Mouse (Mus musculus): ENCODE measurements around the gene Rab5if. TPM values are rescaled to one million over a fixed set of nuclear protein-coding genes. Genes with fewer than 3 reads are reported as not detected.
"Not testable (repeated sequence)": the region's sequence is repeated elsewhere in the genome, so short reads cannot be mapped to it uniquely, and the experiment has no call there.

The Rab5if gene
- total RNA-seq, 2 experiments from 2014 or later, result 79.4 to 87.3 TPM

DNA sequence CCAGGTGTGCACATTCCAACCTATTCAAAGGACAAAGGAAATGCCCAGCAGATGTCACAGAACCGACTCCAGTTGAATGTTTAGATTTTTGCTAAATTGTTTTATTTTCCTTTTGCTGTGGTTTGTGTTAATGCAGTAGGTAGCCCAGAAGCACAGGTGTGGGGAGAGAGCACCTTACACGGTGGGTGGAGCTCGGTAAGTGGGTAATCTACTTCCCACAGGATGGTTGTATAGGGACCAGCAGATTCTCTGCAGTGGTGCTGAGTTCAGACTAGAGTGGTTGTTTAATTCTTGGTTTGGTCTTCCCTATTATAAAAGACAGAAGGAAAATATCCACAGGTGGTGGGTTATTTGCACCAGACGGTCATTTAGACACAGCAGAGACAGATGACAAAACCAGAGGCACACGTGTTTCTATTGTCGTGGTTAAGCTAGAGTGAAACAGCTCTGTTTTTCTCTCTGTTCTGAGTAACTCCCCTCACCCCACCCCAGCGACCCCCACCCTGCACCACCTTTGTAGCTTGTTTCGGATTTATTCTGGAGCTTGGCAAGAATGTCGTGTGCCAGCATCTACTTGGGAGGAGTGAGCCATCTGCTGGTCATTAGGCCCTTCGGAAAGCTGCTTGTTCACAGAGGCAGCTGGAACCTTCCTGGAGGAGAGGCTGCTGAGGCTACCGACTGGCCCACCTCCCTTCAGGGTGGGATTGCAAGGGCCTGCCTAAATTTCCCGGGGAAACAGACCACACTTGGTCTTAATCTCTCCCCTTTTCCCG lies 8.7 kb upstream of the Rab5if start:
- not testable (repeated sequence) for DNase-seq (ENCODE audit: low spot score)

DNA sequence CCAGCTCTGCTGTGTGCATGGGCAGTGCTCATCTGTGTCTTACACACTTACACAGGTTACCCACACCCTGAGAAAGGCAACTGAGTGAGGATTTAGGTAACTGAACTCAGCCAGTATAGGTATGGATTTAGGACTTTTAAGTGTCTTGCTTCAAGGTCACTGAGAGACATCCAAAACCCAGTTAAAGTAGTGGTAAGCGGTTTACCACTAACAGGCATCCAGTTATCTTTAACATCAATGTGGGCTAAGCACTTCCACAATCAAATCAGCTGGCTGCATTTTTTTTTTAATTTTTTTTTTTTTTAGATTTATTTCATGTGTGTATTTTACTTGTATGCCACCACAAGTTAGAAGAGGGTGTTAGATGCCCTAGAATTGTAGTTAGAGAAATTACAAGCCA lies 6.6 kb upstream of the Rab5if start:
- DNase-seq (ENCODE audit: low spot score), result no peak

DNA sequence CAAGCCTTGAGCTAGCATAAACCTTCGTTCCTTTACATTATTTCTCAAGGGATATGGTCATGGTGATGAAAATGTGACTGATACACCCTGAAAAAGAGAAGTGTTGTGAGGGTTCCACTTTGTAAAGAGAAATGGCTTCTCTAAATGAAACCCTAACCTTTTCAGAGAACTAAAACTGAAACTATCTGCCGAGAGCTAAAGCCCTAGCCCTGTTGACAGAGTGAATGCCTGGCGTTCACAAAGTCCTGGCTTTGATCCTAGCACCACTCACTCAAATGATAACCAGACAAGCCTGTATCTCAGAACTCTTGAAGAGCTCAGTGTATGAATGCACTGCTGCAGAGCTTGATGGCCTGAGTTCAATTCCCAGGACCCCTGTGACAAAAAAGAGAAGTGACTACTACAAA lies 5.5 kb upstream of the Rab5if start:
- no peak for DNase-seq (ENCODE audit: low spot score)

DNA sequence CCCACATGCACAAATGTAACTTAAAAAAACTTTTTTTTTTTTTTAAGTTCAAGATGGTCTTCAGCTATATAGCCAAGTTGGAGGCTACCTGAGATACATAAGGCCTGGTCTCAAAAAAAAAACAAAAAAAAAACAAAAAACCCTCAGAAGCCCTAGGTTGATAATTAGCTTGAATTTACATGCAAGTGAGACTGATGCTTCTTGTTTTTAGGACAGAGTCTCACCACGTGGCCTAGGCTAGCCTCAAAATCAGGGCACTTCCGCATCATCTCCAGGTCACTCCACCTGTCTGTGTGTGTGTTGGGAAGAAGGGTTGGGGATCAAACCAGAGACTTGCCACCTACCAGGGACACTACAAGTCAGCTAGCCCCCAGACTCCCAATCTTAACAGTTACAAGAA lies 5.1 kb upstream of the Rab5if start, which contains the start of gene 4930518I15Rik:
TSS of gene 4930518I15Rik (minus strand) at position 112 of the 400 bp plus-strand sequence.
- DNase-seq (ENCODE audit: low spot score), result no peak

DNA sequence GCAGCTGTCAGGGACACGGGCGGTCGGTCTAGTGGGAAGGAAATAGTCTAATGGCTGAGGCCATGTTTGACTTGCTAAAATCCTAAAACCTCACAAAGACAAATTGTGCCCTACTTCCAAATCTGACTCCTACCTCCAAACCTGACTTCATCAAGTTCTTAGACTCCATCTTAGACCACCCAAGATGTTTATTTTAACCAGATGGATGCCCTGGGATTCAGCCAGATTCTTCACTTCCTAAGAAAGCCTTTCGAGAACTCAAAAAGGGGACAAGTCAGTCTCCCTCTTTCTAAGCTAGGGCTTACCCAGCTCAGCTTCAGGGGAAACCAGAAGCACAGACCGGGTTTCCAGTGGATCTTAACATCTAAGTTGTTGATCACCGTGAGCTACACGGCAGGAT lies 4.3 kb upstream of the Rab5if start:
- no peak for DNase-seq (ENCODE audit: low spot score)

DNA sequence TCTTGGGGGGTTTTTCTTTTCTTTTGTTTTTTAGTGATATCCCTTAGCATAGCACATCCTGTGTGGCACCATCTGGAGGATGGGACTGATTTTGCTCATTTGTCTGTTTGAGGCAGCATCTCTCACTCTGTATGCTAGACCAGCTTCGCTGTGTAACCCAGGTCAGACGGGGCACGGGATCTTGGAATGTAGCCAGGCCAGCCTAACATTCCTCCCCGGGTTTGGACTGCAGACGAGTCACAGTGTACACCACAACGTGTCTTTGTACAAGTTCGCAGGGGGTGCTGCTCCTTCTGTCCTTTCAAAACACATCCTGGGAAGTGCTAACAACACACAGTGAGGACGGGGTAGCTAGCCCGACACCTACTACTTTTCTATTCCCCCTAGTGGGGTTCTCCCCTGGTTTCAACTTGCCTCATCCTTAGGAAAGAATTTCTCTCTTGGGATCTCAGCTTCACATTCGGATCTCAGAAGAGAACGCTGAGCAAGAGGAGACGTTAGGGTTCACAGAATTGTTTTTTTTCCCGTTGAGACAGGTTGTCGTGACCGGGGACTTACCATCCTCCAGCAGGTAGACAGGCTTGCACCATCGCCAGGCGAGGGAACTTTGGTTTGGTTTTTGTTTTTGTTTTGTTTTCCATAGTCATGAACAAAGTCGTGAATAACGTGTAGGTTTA lies 749 bp upstream of the Rab5if start:
- peak; percentile 9 for DNase-seq (ENCODE audit: low spot score)

DNA sequence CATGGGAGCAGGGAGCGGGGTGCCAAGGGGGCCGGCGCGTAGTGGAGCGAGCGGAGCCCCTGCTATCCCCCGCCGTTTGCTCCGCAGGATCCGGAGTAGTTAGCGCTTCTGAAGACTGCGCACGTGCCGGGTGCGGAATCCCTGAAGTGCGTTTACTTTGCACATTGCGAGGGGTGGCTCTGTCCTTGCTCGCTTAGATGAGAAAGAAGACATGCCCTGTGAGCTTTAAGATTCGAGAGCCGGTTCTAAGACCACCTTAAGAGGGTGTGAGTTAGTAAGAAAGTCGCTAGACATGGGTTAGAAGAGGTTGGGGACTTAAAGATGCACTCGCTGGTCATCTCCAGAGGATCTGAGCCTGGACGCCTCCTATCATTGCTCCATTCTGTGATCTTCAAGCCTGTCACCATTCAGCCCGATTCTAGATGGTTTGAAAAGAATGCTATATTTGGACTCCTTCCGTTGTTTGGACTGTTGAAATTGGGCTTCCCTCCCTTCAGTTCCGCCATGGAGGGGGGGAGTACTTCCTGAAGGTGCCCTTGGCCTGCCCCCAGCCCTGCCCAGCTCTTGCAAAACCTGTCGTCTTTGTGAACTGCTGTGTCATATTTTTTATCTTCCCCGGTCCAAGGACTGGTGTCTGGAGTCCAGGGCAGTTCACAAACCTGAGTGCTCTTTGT lies 696 bp downstream of the Rab5if start:
- DNase-seq (ENCODE audit: low spot score), result peak; percentile 21

DNA sequence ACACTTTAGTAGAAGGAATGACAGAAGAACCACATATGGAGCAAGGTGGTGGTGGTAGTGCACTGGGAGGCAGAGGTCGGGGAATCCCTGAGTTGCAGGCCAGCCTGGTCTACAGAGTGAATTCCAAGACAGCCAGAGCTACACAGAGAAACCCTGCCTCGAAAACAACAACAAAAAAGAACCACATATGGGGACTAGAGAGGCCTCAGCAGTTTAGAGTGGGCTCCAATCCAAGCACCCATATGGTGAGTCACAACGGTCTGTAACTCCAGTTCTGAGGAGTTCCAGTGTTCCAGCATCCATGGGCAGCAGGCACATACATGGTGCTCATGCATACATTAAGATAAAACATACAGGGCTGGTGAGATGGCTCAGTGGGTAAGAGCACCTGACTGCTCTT lies 1.6 kb downstream of the Rab5if start:
- no peak for DNase-seq (ENCODE audit: low spot score)

DNA sequence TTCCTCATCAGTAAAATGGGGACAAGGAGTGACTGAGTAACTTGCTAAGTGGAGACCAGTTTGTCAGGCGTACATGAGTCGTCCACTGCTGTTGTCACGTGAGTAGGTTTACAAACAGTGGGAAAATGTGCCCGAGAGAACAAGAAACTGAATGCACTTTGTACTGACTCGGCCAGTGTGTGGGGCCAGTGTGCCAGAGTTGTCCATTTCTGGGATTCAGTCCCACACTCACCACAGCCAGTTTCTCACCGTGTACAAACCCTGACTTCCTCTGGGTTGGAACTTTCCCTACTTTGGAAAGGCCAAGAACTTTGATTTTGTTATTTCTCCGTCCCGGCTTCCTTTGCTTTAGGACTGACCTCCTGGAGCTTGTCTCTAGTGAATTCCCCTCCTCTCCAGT lies 6.1 kb downstream of the Rab5if start:
- peak; percentile 9 for DNase-seq (ENCODE audit: low spot score)

DNA sequence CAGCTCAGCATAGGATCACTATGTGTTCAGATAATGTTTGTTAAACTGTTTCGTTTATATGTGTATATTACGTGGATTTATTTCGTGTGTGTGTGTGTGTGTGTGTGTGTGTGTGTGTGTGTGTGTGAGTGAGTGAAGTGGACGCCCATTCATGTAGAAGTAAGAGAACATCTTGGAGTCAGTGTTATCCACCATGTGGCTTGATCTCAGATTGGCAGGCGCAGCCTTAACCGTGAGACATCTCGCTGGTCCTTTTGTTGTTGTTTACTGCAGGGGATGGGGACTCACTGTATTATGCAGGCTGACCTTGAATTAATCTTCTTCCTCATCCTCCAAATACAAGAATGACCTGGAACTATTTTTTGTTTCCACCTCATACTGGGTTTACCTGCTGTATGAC lies 6.6 kb downstream of the Rab5if start:
- DNase-seq (ENCODE audit: low spot score), result no peak

DNA sequence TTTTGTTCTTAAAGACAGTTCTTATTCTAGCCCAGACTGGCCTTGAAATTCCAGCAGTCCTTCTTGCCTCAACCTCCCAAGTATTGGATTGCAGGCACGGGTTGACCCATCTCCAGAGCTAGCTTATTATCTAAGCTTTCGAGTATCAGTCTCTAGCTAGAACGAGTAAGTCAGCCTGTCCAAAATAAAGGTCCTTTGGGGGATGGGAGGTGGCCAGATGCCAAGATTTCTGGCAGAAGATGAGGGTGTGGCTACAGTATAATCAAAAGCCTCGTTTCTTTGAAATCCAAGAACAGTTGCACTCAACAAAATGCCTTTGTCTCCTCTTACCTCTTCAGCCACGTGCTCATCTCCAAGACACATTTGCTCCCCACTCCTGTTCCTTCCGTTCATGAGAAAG lies 7.6 kb downstream of the Rab5if start:
- peak; percentile 45 for DNase-seq (ENCODE audit: low spot score)

DNA sequence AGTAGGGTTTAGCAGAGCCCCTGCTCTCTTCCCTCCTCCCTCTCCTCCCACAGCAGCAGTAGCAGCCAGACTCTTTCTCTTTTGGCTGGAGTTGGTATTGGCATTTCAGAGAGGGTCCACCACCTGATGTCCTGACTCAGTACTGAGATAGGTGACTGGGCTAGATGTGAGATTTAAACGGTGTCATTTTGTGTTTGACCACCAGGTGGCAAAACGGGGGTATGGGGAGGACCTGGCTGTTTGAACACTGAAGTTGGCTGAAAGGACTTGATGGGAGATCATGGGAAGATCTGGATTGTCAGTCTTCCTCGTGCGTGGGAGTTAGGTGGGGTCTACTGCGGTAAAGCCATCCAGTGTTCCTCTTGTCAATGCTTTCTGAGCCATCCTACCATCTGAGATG lies 10.7 kb downstream of the Rab5if start:
- DNase-seq (ENCODE audit: low spot score), result peak; percentile 44

DNA sequence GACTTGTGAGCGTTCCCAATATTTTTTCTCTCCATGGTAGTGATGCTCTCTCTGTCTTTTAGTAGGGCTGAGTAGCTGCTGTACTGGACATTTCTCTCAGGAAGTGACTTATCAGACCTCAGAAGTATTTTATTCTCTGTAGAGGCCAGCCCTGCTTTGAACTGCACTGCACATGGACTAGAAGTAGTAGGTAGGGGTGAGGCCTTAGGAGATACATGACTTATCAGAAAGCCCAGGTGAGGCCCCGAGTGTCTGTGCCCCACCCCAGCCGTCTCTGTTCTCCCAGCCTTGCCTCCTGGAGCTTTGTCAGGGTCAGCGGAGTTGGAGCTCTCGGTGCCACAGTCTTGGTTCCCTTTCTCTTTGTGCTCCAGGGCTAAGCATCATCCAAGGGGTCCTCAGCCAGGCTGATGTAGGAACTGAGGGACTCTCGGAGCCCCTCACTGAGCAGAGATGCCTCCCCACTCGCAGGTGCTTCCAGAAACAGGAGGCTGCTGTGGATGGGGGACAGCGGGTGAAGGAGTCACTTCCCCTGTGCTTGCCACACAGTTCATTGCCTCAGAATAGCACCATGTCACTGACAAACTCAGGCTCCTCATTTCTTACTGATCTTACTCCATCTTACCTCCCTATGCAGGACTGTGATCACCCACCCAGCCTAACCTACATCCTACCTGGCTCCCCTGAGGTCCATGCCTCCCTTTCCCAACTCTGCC lies 11.3 kb downstream of the Rab5if start:
- no peak for DNase-seq (ENCODE audit: low spot score)

DNA sequence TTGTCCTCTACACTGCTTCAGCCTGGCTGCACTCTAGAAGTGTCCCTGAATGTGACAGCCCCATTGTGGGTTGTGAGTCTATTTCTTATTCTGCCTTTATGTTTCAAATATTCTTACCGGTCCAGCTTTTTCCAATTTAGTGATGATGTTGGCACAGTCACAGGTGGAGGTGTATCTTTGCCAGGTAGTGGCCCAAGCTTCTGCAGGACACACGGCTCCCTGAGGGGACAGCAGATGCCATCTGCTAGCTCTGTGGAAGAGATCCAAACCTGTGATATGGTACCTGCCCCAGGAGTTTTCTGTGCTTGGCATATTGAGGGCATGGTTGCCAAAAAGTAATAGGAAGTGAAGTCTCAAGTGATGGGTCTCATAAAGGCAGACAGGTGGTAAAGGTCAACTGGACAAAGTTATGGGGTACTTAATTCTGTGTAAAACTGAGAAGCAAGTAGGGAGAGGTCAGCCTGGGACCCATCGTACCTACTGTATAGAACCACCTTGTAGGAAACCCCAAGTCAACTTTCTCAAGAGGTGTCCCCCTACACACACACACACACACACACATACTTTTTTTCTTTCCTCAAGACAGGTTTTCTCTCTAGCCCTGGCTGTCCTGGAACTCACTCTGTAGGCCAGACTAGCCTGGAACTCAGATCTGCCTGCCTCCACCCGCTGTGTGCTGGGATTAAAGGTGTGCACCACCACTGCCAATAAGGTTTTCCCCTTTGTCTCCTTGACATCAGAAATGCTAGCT lies 12.0 kb downstream of the Rab5if start:
- no peak for DNase-seq (ENCODE audit: low spot score)

DNA sequence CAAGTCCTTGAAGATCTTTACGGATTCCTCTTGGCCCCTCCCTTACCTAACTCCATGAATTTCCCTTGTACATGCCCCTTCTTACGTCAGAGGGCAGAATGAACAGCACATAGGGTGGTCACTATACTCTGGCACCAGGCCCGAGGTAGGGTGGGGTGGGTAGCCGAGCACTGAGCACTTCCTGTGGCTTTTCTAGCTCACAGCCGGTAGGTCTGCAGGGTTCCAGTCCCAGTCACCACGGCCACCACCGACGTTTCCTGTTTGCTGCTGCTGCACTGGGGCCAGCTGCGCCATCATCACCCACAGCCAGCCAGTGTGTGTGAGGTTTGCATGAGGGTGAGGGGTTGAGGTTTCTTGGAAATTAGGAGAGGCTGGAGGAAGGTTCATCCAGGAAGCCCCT lies 14.8 kb downstream of the Rab5if start:
- no peak for DNase-seq (ENCODE audit: low spot score)

DNA sequence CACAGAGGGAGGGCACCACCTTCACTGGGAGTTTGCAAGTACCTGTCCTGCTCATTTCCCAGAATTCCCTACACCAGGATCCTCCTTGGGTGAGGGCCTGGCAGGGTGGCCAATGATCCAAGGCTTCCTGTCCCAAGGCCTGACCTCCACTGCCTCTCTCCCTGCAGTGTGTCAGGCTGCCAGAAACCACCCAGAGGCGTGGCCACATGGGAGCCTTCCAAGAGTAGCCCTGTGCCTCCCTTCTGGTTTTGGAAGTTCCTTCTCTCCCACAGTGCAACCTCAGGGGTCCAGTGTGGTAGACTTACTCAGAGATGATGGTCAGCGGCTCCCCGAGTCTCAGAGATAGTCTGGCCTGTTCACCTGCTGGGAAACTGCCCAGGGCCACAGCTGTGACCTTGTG lies 16.6 kb downstream of the Rab5if start:
- DNase-seq (ENCODE audit: low spot score), result no peak

DNA sequence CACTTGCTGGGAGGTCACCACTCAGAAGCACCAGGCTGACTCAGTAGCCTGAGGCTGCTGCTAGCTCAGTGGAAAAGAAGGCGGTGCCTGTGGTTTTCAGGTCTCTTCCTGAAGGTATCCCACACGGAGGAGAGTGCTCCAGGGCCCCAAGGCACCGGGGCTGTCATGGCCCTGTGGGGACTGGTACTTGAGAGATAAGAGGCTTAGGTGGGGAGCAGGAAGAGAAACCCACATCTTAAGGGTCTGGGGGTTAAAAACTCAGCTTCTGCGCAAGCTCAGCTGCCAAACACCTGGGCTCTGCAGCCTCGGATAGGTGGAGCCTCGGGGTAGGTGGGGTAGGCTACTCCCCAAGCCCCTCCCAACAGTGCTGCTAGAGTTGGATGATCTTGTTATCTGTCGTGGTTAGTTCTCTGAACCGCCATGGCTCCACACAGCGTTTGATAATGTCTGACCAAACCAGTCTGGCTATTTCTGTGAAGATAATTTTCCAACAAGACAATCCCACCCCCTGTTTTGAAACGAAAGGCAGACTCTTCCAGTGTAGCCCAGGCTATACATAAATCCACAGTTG lies 19.6 kb downstream of the Rab5if start:
- no peak for DNase-seq (ENCODE audit: low spot score)

DNA sequence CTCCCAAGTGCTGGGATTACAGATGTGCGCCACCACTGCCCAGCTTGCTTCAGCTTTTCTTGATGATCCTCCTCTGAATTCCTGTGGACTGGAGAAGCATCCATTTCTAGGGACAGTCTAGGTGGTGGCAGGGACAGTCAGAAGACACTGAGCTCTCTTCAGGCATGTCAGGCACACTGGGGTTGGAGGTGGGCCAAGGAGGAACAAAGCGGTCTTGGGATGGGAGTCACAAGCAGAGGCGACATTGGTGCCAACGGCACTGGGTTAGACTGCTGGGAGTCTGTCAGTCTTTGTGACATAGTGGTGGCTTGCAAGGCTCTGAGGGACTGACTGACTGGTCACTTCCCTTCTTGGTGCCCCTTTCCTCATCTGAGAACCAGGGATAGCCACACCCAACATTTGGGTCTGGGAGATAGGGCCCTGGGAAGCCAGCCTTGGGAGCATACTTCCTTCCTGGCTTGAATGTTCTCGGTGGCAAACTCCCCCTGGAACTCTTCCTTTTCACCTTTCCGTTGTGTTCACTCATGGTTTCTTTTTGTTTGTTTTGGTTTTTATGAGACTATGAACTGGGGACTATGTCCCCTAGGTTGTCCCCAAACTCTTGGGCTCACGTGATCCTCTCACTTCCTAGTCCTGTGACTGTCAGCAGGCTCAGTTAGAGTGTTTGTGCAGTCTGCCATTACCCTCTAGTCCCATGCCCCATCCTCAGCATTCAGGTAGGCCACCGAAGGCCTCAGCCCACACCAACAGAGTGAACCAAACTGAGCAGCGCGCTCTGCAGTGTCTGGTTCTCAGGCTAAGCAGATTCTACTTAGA lies 21.7 kb downstream of the Rab5if start:
- DNase-seq (ENCODE audit: low spot score), result no peak

DNA sequence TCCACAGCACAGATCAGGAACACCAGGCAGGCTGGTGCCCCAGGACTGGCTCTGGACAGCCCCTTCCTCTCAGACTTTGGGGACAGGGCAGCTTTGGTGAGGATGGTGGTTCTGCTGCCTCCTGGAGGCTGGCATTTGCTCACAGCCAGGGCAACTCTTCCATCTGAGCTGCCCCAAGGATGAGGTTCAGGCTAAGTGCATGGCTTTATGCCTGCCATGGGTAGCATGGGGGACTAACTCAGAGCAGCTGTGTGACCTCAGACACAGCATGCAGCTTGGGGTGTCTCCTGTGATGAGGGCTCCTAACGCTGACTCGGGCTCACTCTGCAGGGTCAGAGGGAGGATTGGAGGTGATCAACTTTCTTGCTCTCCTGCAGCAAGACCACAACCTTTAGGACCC lies 22.7 kb downstream of the Rab5if start:
- not testable (repeated sequence) for DNase-seq (ENCODE audit: low spot score)

DNA sequence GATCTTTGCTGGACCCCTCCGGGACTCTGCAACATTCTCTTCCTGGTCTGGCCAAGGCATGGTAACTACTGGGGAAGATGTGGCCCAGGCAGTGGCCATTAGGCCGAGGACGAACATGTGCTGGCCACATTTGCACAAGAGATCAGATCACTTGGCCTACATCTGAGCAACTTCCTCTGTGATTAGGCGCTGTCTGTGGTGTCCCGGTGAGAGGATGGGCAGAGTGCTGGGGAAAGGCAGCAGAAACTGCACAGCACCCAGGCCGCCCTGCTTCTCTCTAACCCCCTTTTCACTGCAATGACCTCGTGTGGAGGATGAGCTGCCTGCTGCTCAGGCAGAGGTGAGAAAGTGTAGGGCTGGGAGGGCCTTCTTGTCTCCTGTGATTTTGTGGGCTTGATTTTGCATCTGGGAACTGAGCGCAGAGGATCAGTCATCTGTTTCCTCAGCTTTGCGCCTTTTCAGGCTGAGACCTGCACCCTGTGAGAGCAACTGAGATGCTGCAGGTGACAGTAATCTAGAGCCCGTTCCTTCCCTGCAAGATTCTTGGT lies 23.2 kb downstream of the Rab5if start:
- DNase-seq (ENCODE audit: low spot score), result no peak
